Mouse (Mus musculus): ENCODE results near the gene Tmod3. TPM values are rescaled to one million over a fixed set of nuclear protein-coding genes. Genes with fewer than 3 reads are reported as not detected.

Tmod3 gene
- total and polyA plus RNA-seq, 2 experiments from 2014 or later, result 35.8 to 65.5 TPM

GRCm38 (mm10) chr9:75521788-75522187 lies 37.7 kb downstream of the Tmod3 start:
- Histone ChIP-seq H3K36me3 (ENCODE audit: insufficient read depth, low read length) (no peaks in the 10 kb centered on the region; the same call in 1 of the 2 replicates), H3K9me3 (ENCODE audit: low read length) (no peaks in the 10 kb centered on the region), H3K4me1 (ENCODE audit: insufficient read depth, low read length) (no peaks in the 10 kb centered on the region), H3K4me2 (ENCODE audit: low read depth, low read length, poor library complexity, severe bottlenecking) (no peak overlapping the region), H3K27ac (ENCODE audit: low read depth, low read length) (no peak overlapping the region), H3K27me3 (ENCODE audit: insufficient read depth, low read length) (no peaks in the 10 kb centered on the region), H3K9ac (replicated peaks; ENCODE audit: low read length, poor library complexity, severe bottlenecking) (no peak overlapping the region), H3K4me3 (ENCODE audit: low read depth, low read length) (no peak overlapping the region)
- no peak for ATAC-seq (ENCODE audit: low FRiP score)
- 55% methylated on average over 4 of the region's 4 CpGs for WGBS
- DNase-seq (ENCODE audit: low spot score), result peak; percentile 71
- TF ChIP-seq CTCF (IDR thresholded peaks at IDR 0.05), result peak; percentile 79

GRCm38 (mm10) chr9:75520940-75521339 lies 38.5 kb downstream of the Tmod3 start:
- ATAC-seq (ENCODE audit: low FRiP score), result no peak
- WGBS, result 94% methylated on average over 8 of the region's 8 CpGs

GRCm38 (mm10) chr9:75517751-75518150 lies 41.7 kb downstream of the Tmod3 start:
- TF ChIP-seq CTCF (IDR thresholded peaks at IDR 0.05), result no peak
- no peak for ATAC-seq (ENCODE audit: low FRiP score)
- no peak for DNase-seq (ENCODE audit: low spot score)

More at GRCm38 (mm10) chr9:75520940-75521339, 38.5 kb downstream of the Tmod3 start:
- Histone ChIP-seq H3K4me2 (ENCODE audit: low read depth, low read length, poor library complexity, severe bottlenecking) (no peak overlapping the region), H3K9me3 (ENCODE audit: low read length) (no peaks in the 10 kb centered on the region), H3K27me3 (ENCODE audit: insufficient read depth, low read length) (no peaks in the 10 kb centered on the region), H3K4me3 (ENCODE audit: low read depth, low read length) (no peak overlapping the region), H3K9ac (replicated peaks; ENCODE audit: low read length, poor library complexity, severe bottlenecking) (no peak overlapping the region), H3K27ac (ENCODE audit: low read depth, low read length) (no peak overlapping the region), H3K36me3 (ENCODE audit: insufficient read depth, low read length) (no peaks in the 10 kb centered on the region; the same call in 1 of the 2 replicates), H3K4me1 (ENCODE audit: insufficient read depth, low read length) (no peaks in the 10 kb centered on the region)
- no peak for TF ChIP-seq CTCF (IDR thresholded peaks at IDR 0.05)
- DNase-seq (ENCODE audit: low spot score), result no peak

GRCm38 (mm10) chr9:75515464-75516113 lies 43.9 kb downstream of the Tmod3 start:
- Histone ChIP-seq H3K4me2 (ENCODE audit: low read depth, low read length, poor library complexity, severe bottlenecking) (no peak overlapping the region), H3K36me3 (ENCODE audit: insufficient read depth, low read length) (peaks cover 8% of the 10 kb centered on the region), H3K9ac (replicated peaks; ENCODE audit: low read length, poor library complexity, severe bottlenecking) (no peak overlapping the region), H3K27ac (ENCODE audit: low read depth, low read length) (no peak overlapping the region), H3K4me3 (ENCODE audit: low read depth, low read length) (no peak overlapping the region), H3K27me3 (ENCODE audit: insufficient read depth, low read length) (no peaks in the 10 kb centered on the region), H3K4me1 (ENCODE audit: insufficient read depth, low read length) (no peaks in the 10 kb centered on the region), H3K9me3 (ENCODE audit: low read length) (no peaks in the 10 kb centered on the region)
- peak; percentile 73 for ATAC-seq (ENCODE audit: low FRiP score)
- peak; percentile 79 for DNase-seq (ENCODE audit: low spot score)
- TF ChIP-seq CTCF (IDR thresholded peaks at IDR 0.05), result peak; percentile 92
- WGBS, result 63% methylated on average over 12 of the region's 12 CpGs

More at GRCm38 (mm10) chr9:75517751-75518150, 41.7 kb downstream of the Tmod3 start:
- 74% methylated on average over 3 of the region's 3 CpGs for WGBS
- Histone ChIP-seq H3K9ac (replicated peaks; ENCODE audit: low read length, poor library complexity, severe bottlenecking) (no peak overlapping the region), H3K27ac (ENCODE audit: low read depth, low read length) (no peak overlapping the region), H3K4me3 (ENCODE audit: low read depth, low read length) (no peak overlapping the region), H3K4me2 (ENCODE audit: low read depth, low read length, poor library complexity, severe bottlenecking) (no peak overlapping the region), H3K36me3 (ENCODE audit: insufficient read depth, low read length) (no peaks in the 10 kb centered on the region; the same call in 1 of the 2 replicates), H3K9me3 (ENCODE audit: low read length) (no peaks in the 10 kb centered on the region), H3K4me1 (ENCODE audit: insufficient read depth, low read length) (no peaks in the 10 kb centered on the region), H3K27me3 (ENCODE audit: insufficient read depth, low read length) (no peaks in the 10 kb centered on the region)

- TF ChIP-seq CTCF (IDR thresholded peaks at IDR 0.05), result no peak
- H3K27ac ChIP-seq (ENCODE audit: low read depth, low read length), result no peak overlapping the region
- H3K36me3 ChIP-seq (ENCODE audit: insufficient read depth, low read length), result peaks cover 23% of the 10 kb centered on the region
- peak; percentile 57 for DNase-seq (ENCODE audit: low spot score)
- no peaks in the 10 kb centered on the region for H3K9me3 ChIP-seq (ENCODE audit: low read length)
- ATAC-seq (ENCODE audit: low FRiP score), result no peak
- no peak overlapping the region for H3K9ac ChIP-seq (replicated peaks; ENCODE audit: low read length, poor library complexity, severe bottlenecking)
- WGBS, result 69% methylated on average over 8 of the region's 8 CpGs
- H3K4me3 ChIP-seq (ENCODE audit: low read depth, low read length), result no peak overlapping the region
- H3K4me1 ChIP-seq (ENCODE audit: insufficient read depth, low read length), result no peaks in the 10 kb centered on the region
- H3K4me2 ChIP-seq (ENCODE audit: low read depth, low read length, poor library complexity, severe bottlenecking), result no peak overlapping the region
- H3K27me3 ChIP-seq (ENCODE audit: insufficient read depth, low read length), result no peaks in the 10 kb centered on the region
Observed at GRCm38 (mm10) chr9:75511236-75511939, 48.1 kb downstream of the Tmod3 start.

- DNase-seq (ENCODE audit: low spot score) (no peak), ATAC-seq (ENCODE audit: low FRiP score) (no peak)
- H3K4me3 ChIP-seq (ENCODE audit: low read depth, low read length), result no peak overlapping the region
- H3K9me3 ChIP-seq (ENCODE audit: low read length), result no peaks in the 10 kb centered on the region
- no peak overlapping the region for H3K4me2 ChIP-seq (ENCODE audit: low read depth, low read length, poor library complexity, severe bottlenecking)
- TF ChIP-seq CTCF (IDR thresholded peaks at IDR 0.05), result no peak
- H3K27me3 ChIP-seq (ENCODE audit: insufficient read depth, low read length), result no peaks in the 10 kb centered on the region
- H3K36me3 ChIP-seq (ENCODE audit: insufficient read depth, low read length), result peaks cover 38% of the 10 kb centered on the region
- H3K4me1 ChIP-seq (ENCODE audit: insufficient read depth, low read length), result no peaks in the 10 kb centered on the region
- H3K9ac ChIP-seq (replicated peaks; ENCODE audit: low read length, poor library complexity, severe bottlenecking), result no peak overlapping the region
- no peak overlapping the region for H3K27ac ChIP-seq (ENCODE audit: low read depth, low read length)
- WGBS, result 94% methylated on average over 6 of the region's 6 CpGs
Observed at GRCm38 (mm10) chr9:75504311-75504710, 55.1 kb downstream of the Tmod3 start.
